Mouse (Mus musculus): Measurements from ENCODE around the gene Tha1. TPM values are rescaled to one million over a fixed set of nuclear protein-coding genes. Genes with fewer than 3 reads are reported as not detected.
"Not testable (repeated sequence)": the region's sequence is repeated elsewhere in the genome, so short reads cannot be mapped to it uniquely, and the experiment has no call there.

Tha1 gene
- total RNA-seq, 2 experiments from 2014 or later: 6.7 to 7.3 TPM

DNA sequence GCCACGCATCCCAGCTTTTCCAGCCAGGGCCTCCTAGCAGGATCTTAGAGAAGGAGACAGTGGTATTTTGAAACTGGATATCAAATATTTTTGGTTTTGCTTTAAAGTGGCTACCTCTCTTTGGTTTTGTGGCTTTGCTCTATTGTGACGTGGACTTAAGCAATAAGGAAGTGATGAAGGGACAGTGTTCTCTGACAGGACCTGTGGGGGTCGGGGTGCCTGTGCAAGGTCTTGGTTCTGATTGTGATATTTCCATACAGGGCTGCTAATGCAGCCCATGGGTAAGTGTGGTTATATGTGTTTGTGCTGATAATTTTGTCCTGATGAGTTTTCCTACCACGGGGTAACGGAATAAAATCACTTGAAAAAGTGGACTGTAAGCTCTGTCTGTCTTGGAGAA is 17.9 kb downstream of the Tha1 start:
- DNase-seq (ENCODE audit: low spot score): no peak
- intact Hi-C loops (cut with DNase I): no loop called here

- intact Hi-C loops (cut with DNase I): no loop called here
- no peak for DNase-seq (ENCODE audit: low spot score)
Measured at GRCm38 (mm10) chr11:117854241-117854640, 19.0 kb downstream of the Tha1 start.

DNA sequence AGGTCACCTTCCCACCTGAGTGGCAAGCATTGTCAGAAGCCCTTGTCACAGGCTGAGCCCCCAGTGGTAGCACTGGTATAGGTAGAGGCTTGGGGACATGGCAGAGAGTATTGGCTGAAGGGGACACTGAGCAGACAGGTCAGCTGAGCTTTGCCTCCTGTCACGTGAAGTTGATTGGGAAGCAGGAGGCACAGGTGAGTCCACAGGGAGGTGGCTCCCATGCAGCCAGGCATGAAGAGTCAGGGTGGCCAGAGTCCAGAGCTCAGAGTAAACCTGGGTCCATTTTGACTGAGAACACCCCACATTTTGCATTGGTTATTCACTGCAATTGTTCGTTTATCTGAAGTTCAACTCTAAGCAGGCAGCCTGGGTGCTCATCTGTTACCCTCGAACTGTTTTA is 20.4 kb downstream of the Tha1 start:
- intact Hi-C loops (cut with DNase I): no loop called here
- no peak for DNase-seq (ENCODE audit: low spot score)

DNA sequence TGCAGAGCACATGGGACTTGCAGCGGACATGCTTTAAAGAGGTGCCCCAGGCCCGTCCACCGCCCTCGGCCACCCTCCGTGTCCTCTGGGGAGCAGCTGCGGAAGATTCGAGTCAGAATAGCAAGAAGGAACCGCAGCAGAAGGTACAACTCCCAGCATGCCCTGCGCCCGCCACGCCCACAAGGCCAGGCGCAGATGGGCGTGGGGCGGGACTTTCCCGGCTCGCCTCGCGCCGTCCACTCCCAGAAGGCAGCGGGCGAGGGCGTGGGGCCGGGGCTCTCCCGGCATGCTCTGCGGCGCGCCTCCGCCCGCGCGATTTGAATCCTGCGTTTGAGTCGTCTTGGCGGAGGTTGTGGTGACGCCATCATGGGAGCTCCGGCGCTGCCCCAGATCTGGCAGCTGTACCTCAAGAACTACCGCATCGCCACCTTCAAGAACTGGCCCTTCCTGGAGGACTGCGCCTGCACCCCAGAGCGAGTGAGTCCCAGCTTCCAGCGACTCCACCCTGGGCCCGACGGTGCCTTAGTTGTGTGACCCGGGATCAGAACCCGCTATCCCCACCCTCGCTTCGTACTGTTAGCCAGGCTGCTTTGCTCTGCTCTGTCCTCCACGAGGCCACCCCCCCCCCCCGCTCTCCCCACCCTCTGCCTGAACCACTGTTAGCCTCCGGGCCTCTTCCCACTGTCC is 24.2 kb downstream of the Tha1 start, which contains the start of gene Birc5:
Gene Birc5 (plus strand): TSS at position 267 of the 687 bp plus-strand sequence.
- intact Hi-C loops (cut with DNase I): no loop called here

DNA sequence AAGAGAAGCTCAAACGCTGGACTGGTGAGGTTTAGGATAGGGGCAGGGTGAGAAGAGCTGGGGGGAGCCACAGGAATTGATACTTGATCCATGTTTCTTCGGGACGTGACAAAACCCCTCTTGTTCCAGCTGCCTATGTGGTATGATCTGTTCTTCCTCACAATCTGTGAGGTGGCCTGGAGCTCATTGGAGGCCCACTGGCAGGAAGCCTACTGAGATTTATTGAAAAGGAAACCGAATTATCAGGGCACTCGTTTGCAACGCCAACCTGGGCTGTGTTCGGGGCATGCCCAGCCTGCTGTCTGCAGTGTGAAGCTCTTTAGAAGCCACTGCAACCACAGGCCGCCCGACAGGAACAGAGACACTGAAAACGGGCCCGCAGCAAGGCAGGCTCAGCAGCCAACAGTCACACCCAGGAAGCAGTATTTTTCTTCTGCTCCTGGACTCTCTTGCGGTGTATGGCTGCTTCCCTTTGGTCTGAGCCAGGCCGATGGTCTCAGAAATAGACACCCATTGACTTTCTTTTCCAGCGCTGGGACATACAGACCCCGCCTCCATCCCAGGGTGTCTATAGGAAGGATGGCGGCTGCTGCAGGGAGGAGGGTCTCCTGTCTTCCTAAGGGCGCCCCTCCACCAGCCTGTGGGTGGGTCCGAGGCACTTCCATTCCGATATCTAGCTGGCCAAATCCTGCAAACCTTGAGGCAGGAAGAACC is 24.9 kb downstream of the Tha1 start:
- DNase-seq (ENCODE audit: low spot score): no peak

More for the DNA sequence above, 24.2 kb downstream of the Tha1 start, which contains the start of gene Birc5:
- DNase-seq (ENCODE audit: low spot score): peak; percentile 91

GRCm38 (mm10) chr11:117847593-117848215 is 25.6 kb downstream of the Tha1 start:
- DNase-seq (ENCODE audit: low spot score): no peak
- intact Hi-C loops (cut with DNase I): no loop called here

More for the DNA sequence above, 24.9 kb downstream of the Tha1 start:
- intact Hi-C loops (cut with DNase I): no loop called here

DNA sequence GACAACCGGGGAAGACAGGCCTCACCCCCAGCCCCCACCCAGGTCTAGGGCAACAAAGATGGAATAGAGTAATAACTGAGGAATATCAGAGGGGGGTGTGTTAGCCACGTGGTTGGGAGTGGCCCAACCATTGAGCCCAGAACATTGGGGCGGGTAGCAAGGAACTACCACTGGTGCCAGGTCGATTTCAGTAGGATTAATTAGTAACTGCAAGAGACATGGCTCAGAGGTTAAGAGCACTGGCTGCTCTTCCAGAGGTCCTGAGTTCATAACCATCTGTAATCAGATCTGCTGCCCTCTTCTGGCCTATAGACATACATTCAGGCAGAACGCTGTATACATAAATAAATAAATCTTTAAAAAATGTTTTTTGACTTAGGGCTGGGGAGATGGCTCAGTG is 26.6 kb downstream of the Tha1 start:
- no peak for DNase-seq (ENCODE audit: low spot score)
- intact Hi-C loops (cut with DNase I): no loop called here

GRCm38 (mm10) chr11:117845651-117846050 is 27.6 kb downstream of the Tha1 start:
- intact Hi-C loops (cut with DNase I): no loop called here
- no peak for DNase-seq (ENCODE audit: low spot score)

- intact Hi-C loops (cut with DNase I): no loop called here
- no peak for DNase-seq (ENCODE audit: low spot score)
Measured at GRCm38 (mm10) chr11:117844997-117845396, 28.3 kb downstream of the Tha1 start.

DNA sequence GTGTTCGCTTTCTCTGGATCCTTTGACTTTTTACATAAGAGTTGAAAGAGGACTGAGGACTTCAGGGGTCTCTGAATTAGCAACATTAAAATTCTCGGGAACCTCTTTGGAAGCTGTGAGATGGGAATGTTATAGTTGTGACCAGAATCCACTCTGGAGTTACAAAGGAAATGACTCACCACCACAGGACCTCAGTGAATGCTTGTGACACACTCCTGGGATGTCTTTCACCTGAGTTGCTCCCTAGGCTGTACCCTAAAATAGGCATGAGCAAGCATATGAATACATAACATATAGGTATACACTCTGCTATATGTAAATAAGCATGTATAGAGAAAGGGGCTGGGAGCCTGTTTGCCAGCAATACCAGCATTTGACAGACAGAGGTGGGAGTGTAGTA is 29.8 kb downstream of the Tha1 start:
- DNase-seq (ENCODE audit: low spot score): no peak
- intact Hi-C loops (cut with DNase I): no loop called here

DNA sequence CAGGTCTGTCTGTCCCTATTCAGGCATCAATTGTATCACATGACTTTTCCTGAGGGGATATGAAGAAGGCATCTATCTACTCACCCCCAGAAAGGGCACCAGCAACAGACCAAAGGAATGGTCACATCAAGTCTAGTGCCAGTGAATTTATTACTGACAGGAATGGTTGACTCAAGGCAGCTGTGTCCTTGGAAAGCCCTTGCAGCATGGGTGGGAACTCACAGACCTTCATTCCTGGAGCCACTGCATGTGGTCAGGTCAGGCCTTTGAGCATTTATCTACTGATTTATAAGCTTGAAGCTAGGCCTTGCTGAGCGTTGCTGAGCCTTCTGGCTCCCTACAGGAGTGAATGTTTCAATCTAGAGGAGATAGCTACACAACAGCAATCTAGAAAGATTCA is 32.4 kb downstream of the Tha1 start:
- no peak for DNase-seq (ENCODE audit: low spot score)

GRCm38 (mm10) chr11:117839021-117839420 is 34.3 kb downstream of the Tha1 start:
- DNase-seq (ENCODE audit: low spot score): no peak
- intact Hi-C loops (cut with DNase I): no loop called here

More for the DNA sequence above, 32.4 kb downstream of the Tha1 start:
- intact Hi-C loops (cut with DNase I): no loop called here

DNA sequence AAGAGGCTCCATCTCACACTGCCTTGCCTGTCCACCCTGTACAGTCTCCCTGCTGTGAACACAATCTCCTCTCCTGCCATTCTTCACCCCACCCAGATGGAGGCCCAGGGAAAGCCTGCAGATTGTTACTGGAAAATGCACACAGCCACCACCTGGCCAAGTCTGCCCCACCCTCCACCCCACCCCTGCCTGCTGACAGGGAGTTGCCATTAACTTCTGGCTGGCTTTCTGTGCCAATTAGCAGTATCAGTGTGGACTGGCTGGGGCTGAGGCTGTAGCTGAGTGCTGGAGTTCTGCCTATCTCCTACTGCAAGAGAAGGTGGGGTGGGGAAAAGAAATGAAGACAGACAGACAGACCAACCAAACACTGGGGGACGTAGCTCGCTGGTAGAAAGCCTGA is 34.7 kb downstream of the Tha1 start:
- DNase-seq (ENCODE audit: low spot score): no peak
- intact Hi-C loops (cut with DNase I): no loop called here

DNA sequence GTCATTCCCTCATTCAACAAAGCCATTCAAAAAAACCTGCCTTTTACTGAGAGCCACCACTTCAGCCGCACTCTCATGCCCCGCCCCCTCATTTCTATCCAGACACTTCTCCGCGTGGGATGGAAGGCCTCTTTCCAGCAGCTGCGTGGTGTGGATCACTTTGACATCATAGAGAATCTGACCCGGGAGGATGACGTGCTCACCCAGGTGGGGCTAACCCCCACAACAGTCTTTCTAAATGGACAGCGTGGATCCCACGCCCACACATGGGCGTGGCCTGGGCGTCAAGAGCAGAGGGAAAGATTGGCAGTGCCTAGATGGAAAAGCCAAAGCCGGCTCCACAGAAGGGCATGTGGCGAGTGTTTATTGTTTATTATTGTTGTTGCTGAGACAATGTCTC is 37.0 kb downstream of the Tha1 start:
- intact Hi-C loops (cut with DNase I): no loop called here
- DNase-seq (ENCODE audit: low spot score): no peak

DNA sequence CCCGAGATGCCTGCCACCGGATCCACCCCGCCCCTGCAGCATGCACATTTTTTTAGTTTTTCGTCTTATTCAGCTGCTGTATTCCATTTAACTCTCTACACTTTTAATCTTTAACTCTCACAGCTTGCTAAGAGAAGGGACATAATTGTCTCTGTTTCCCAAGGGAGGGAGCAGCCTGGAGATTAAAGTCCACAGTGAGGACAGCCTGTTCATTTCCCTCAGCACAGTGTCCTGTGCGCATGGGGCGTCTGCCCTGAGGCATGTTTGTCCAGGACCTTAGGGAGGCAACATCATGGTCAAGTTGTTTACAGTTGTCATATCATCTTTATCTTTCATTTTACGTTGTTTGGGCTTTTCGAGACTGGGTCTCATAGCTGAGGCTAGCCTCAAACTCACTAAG is 39.2 kb downstream of the Tha1 start:
- DNase-seq (ENCODE audit: low spot score): no peak
- intact Hi-C loops (cut with DNase I): no loop called here

DNA sequence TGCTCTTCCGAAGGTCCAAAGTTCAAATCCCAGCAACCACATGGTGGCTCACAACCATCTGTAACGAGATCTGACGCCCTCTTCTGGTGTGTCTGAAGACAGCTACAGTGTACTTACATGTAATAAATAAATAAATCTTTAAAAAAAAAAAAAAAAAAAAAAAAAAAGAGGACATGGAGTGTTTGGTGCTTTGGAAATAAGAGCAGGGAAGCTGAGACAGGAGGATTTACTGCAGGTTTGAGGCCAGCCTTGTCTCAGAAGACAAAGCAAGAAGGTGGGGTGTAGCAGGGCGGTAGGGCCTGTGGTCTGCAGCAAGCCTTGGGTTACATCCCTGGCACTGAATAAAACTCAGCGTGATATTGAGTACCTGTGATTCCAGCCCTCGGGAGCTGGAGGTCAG is 39.8 kb downstream of the Tha1 start:
- DNase-seq (ENCODE audit: low spot score); intact Hi-C loops (cut with DNase I): not testable (repeated sequence)

DNA sequence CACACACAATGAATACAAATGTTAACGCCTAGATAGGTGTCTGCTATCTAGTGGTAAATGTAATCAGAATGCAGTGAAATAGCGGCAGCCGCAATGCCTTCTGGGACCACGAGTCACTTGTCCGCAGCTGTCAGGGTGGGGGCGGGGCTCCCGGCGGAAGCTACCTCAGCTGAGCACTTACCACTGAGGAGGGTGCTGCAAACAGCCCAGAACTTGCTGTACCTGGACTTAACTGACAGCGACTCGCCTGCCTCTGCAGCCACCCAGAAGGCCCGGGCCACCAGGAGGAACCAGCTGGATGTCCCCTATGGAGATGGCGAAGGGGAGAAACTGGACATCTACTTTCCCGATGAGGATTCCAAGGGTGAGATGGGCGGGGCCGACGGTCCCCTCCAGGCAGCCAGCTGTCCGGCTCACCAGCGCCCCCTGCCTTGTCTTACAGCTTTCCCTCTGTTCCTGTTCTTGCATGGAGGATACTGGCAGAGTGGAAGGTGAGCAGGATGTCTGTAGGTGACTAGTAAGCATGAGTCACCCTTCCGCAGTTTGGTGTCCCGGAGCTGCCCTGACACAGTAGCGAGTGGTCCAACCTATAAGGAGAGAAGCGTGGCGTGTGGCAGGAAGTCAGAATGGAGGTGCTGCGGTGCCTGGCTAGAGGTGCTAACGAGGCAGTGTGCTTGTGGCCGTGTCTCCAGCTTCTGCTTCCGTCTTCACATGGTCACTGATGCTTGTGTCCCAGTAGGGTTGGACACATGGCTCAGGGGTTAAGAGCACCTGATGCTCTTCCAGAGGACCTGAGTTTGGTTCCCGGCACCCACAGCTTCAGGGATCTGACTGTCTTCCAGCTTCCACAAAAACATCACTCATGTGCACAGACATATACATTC is 41.0 kb downstream of the Tha1 start:
- intact Hi-C loops (cut with DNase I): no loop called here

DNA sequence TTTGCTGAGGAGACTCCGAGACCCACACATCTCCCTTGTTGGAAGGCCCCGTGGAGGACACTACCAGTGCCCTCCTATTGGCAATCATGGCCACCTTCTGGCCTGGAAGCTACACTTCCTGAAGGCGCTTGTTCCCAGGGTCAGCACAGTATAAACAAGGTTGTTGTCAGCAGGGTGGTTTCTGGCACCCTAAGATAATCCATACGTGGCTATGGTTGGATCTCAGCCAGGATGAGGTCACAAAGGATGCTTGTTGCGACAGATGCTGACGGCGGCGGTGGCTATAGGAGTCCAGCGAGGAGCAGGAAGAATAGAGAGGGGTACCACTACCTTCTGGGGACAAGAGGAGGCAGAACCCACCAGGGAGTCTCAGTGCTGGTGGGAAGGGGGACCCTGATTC is 42.9 kb downstream of the Tha1 start:
- DNase-seq (ENCODE audit: low spot score): no peak
- intact Hi-C loops (cut with DNase I): no loop called here

More for the DNA sequence above, 41.0 kb downstream of the Tha1 start:
- DNase-seq (ENCODE audit: low spot score): peak; percentile 40

DNA sequence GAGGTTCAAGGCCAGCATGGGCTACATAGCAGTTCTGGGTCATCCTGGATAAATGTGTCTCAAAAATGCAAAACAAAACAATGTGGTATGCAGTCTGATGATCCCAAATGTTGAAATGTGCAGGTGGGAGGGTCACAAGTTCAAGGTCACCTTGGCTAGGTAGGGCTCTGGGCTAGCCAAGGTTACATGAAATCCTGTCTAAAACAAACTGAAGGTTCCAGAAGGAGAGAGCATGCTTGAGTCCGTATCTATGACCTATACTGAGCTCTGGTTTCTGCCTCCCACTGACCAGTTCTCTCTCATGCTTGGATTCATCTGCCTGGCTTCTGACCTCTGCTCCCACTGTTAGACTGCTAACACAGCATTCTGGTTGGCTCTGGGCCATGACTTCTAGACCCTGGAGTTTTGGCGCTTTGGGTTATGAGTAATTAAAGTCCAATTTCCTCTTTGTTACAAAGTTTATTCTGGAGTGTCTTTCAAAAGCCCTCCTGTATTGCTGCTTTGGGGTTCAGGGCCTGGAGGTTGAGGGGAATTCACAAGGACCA is 43.5 kb downstream of the Tha1 start:
- intact Hi-C loops (cut with DNase I): no loop called here
- no peak for DNase-seq (ENCODE audit: low spot score)
